Mouse (Mus musculus) stomach, embryonic 16.5 days (tissue): ENCODE data around the gene Prrt2. TPM values are rescaled to one million over a fixed set of nuclear protein-coding genes. Genes with fewer than 3 reads are reported as not detected.
A peak's percentile ranks its signal among the peaks of the same experiment; 100 is the strongest.

Source experiments
- ATAC-seq: fragments of 200-750 bp; cut with Nextera tagmentation; 2 replicates; pipeline ENCODE4 v1.8.0; 2017; ENCODE audit warnings: moderate number of reproducible peaks, moderate TSS enrichment; ENCODE audit not compliant: insufficient read depth, low FRiP score
- H3K27ac ChIP-seq: fragments of 300-500 bp; sonication (generic); 2 replicates; pipeline ENCODE4 v1.5.1; 2014; ENCODE audit warnings: low read length
- H3K27me3 ChIP-seq: fragments of 300-500 bp; sonication (generic); 2 replicates; pipeline ENCODE4 v1.6.1; 2014; ENCODE audit warnings: low read length, control low read depth, mixed read lengths; ENCODE audit not compliant: control insufficient read depth, insufficient read depth
- H3K36me3 ChIP-seq: fragments of 300-500 bp; sonication (generic); 2 replicates; pipeline ENCODE4 v1.6.1; 2014; ENCODE audit warnings: low read length; ENCODE audit not compliant: control insufficient read depth, insufficient read depth
- H3K4me1 ChIP-seq: fragments of 300-500 bp; sonication (generic); 2 replicates; pipeline ENCODE4 v1.6.1; 2014; ENCODE audit warnings: low read length, control low read depth, mixed read lengths; ENCODE audit not compliant: control insufficient read depth, insufficient read depth
- H3K4me2 ChIP-seq: fragments of 300-500 bp; sonication (generic); 2 replicates; pipeline ENCODE4 v1.6.1; 2014; ENCODE audit warnings: low read depth, low read length, mixed read lengths
- H3K4me3 ChIP-seq: fragments of 300-500 bp; sonication (generic); replicated peaks from 2 replicates; pipeline ENCODE4 v1.5.1; 2014; ENCODE audit warnings: mild to moderate bottlenecking, low read length
- H3K9ac ChIP-seq: fragments of 300-500 bp; sonication (generic); 2 replicates; pipeline ENCODE4 v1.6.1; 2014; ENCODE audit warnings: low read length
- H3K9me3 ChIP-seq: fragments of 300-500 bp; sonication (generic); replicated peaks from 2 replicates; pipeline ENCODE4 v1.6.1; 2016; ENCODE audit warnings: low read length, control low read depth; ENCODE audit not compliant: control insufficient read depth
- WGBS: fragments of 180-500 bp; shearing (Covaris S2); extraction: QIAGEN DNeasy Blood & Tissue Kit; methylation state at CpG from one replicate; pipeline ENCODE4 v1.1.7; 2014; 5-methylcytosine and 5-hydroxymethylcytosine counted together
- polyA plus RNA-seq: library from polyadenylated mRNA; unstranded; fragments of >200 nt; fragmentation: Nextera tagmentation; extraction: Ambion mirVana; gene quantifications from 2 replicates; pipeline ENCODE4 v1.2.1, GENCODE M21; 2015

Gene Prrt2
- polyA plus RNA-seq, 1 experiment from 2014 or later: 8.5 TPM

DNA sequence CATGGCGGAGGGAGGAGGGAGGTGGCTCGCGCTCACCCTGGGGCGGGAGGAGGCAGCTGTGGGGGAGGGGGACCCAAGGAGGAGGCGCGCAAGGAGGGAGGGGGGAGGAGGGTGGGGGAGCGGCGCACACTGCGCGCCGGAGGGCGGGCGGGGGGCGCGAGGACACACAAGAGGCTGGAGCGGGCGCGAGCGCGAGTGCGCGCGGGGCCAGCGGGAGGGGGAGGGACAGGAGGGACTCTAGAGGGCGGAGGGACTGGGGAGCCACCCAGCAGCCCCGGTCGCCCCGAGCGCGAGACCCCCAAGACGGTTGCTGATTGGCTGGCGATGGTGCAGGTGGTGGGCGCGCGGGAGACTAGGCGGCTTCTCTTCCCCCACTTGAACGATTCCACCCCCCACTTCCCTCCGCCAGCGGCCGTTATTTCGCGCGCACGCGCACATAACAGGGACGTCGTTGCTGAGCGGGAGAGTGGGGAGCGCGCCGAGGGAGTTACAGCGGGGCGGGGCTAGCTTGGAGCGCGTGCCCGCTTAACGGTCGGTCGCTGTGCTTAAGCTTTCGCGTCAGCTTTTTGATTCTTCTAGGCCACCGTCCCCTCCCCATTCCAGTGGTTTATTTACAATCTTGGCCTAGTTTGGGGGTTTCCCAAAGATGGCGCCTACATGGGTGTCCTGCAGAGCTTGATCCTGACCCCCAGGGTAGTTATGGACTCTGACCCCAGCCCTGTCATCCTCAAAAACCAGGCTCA is 6.1 kb upstream of the Prrt2 start, which contains the start of gene Maz:
Gene Maz (minus strand): TSS at position 54 of the 743 bp plus-strand sequence.
- H3K4me3 ChIP-seq: peak within 1 kb of the TSS; percentile 93
- peaks cover 31% of the 10 kb centered on the region for H3K4me1 ChIP-seq
- peak within 1 kb of the TSS; percentile 95 for H3K27ac ChIP-seq
- H3K36me3 ChIP-seq: peaks cover 7% of the 10 kb centered on the region; the same call in 1 of the 2 replicates
- under 1% methylated on average over 49 of the region's 63 CpGs for WGBS
- peak; percentile 91 for ATAC-seq
- H3K4me2 ChIP-seq: peak within 1 kb of the TSS; percentile 90
- no peaks in the 10 kb centered on the region for H3K27me3 ChIP-seq
- H3K9me3 ChIP-seq: no peaks in the 10 kb centered on the region
- peak within 1 kb of the TSS; percentile 99 for H3K9ac ChIP-seq

GRCm38 (mm10) chr7:127026616-127026983 is 5.6 kb upstream of the Prrt2 start:
- peak overlapping the region; percentile 90 for H3K4me2 ChIP-seq
- H3K36me3 ChIP-seq: peaks cover 7% of the 10 kb centered on the region; the same call in 1 of the 2 replicates
- peaks cover 36% of the 10 kb centered on the region for H3K4me1 ChIP-seq
- H3K9ac ChIP-seq: peak overlapping the region; percentile 99
- H3K27ac ChIP-seq: peak overlapping the region; percentile 95
- H3K9me3 ChIP-seq: no peaks in the 10 kb centered on the region
- H3K4me3 ChIP-seq: peak overlapping the region; percentile 93
- 0% methylated on average over 6 of the region's 48 CpGs for WGBS
- no peaks in the 10 kb centered on the region for H3K27me3 ChIP-seq
- ATAC-seq: no peak; the same call in 1 of the 2 replicates

GRCm38 (mm10) chr7:127026161-127026600 is 5.2 kb upstream of the Prrt2 start:
- peak overlapping the region; percentile 95 for H3K27ac ChIP-seq
- peak overlapping the region; percentile 93 for H3K4me3 ChIP-seq
- no peaks in the 10 kb centered on the region for H3K27me3 ChIP-seq
- peak; percentile 25 for ATAC-seq
- 0% methylated on average over 32 of the region's 48 CpGs for WGBS
- H3K4me2 ChIP-seq: peak overlapping the region; percentile 90
- no peaks in the 10 kb centered on the region for H3K9me3 ChIP-seq
- peak overlapping the region; percentile 99 for H3K9ac ChIP-seq
- H3K36me3 ChIP-seq: peaks cover 7% of the 10 kb centered on the region; the same call in 1 of the 2 replicates
- peaks cover 40% of the 10 kb centered on the region for H3K4me1 ChIP-seq

GRCm38 (mm10) chr7:127025556-127026160 is 4.6 kb upstream of the Prrt2 start:
- H3K27me3 ChIP-seq: no peaks in the 10 kb centered on the region
- peaks cover 7% of the 10 kb centered on the region; the same call in 1 of the 2 replicates for H3K36me3 ChIP-seq
- peaks cover 42% of the 10 kb centered on the region for H3K4me1 ChIP-seq
- ATAC-seq: no peak
- peak overlapping the region; percentile 93 for H3K4me3 ChIP-seq
- peak overlapping the region; percentile 95 for H3K27ac ChIP-seq
- WGBS: under 1% methylated on average over 57 of the region's 65 CpGs
- peak overlapping the region; percentile 99 for H3K9ac ChIP-seq
- no peaks in the 10 kb centered on the region for H3K9me3 ChIP-seq
- H3K4me2 ChIP-seq: peak overlapping the region; percentile 90

DNA sequence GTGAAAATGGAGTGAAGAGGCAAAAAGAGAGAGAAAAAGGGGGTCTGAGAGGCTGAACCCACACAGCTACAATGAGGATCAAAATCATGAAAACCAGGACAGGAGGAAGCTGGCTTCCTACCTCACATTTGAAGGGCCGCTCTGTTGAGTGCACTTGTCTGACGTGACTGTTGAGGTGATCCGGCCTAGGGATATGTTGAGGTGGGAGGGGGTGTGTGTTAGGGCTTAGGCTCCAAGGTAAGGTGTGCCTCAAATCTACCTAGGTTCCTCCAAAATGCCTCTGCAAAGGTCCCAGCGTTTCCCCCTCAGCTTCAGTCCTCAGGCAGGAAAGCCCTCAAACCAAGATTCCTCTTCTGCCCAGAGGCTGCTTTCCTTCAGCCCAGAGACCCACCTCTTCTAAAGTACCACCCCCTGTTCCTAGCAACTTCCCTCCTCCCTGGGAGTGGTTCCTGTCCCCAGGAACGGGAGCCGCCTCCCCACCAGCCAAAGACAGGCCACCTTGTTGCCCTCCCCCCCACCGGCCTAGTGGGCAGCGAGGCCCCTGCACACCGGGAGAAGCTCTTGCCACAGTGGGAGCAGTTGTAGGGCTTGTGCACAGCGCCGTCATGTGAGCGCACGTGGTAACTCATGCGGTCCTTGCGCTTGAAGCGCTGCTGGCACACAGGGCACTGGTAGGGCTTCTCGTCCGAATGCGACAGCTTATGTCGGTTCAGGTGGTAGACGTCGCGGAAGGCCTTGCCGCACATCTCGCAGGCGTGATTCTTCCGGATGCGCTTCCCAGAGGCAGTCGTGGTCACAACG is 3.9 kb upstream of the Prrt2 start:
- Histone ChIP-seq H3K27ac (peak overlapping the region; percentile 95), H3K27me3 (no peaks in the 10 kb centered on the region), H3K9me3 (no peaks in the 10 kb centered on the region), H3K4me1 (peaks cover 45% of the 10 kb centered on the region), H3K36me3 (peaks cover 7% of the 10 kb centered on the region; the same call in 1 of the 2 replicates), H3K9ac (peak overlapping the region; percentile 99), H3K4me2 (peak overlapping the region; percentile 90), H3K4me3 (peak overlapping the region; percentile 93)
- WGBS: 1% methylated on average over 30 of the region's 30 CpGs
- peak; percentile 20 for ATAC-seq

GRCm38 (mm10) chr7:127023896-127024690 is 3.1 kb upstream of the Prrt2 start:
- H3K27ac ChIP-seq: no peak overlapping the region
- ATAC-seq: no peak
- peak overlapping the region; percentile 93 for H3K4me3 ChIP-seq
- peaks cover 7% of the 10 kb centered on the region; the same call in 1 of the 2 replicates for H3K36me3 ChIP-seq
- peaks cover 53% of the 10 kb centered on the region for H3K4me1 ChIP-seq
- peak overlapping the region; percentile 99 for H3K9ac ChIP-seq
- H3K27me3 ChIP-seq: no peaks in the 10 kb centered on the region
- H3K9me3 ChIP-seq: no peaks in the 10 kb centered on the region
- peak overlapping the region; percentile 90 for H3K4me2 ChIP-seq
- 15% methylated on average over 19 of the region's 19 CpGs for WGBS

GRCm38 (mm10) chr7:127023272-127023691 is 2.3 kb upstream of the Prrt2 start:
- peaks cover 7% of the 10 kb centered on the region; the same call in 1 of the 2 replicates for H3K36me3 ChIP-seq
- H3K4me2 ChIP-seq: peak overlapping the region; percentile 90
- peak overlapping the region; percentile 99 for H3K9ac ChIP-seq
- H3K4me3 ChIP-seq: peak overlapping the region; percentile 8; the same call in 1 of the 2 replicates
- H3K27me3 ChIP-seq: no peaks in the 10 kb centered on the region
- 0 out of 2 replicates have a peak overlapping the region, but pooled peaks have one; percentile 19 for H3K27ac ChIP-seq
- WGBS: 72% methylated on average over 13 of the region's 13 CpGs
- no peaks in the 10 kb centered on the region for H3K9me3 ChIP-seq
- no peak for ATAC-seq
- peaks cover 61% of the 10 kb centered on the region for H3K4me1 ChIP-seq
